Mouse (Mus musculus) brain, embryonic 14.5 days (tissue): Measurements from ENCODE around the gene Abcc9.

Experiments
- CTCF ChIP-seq: fragments of 200-500 bp; IDR thresholded peaks from 2 replicates; pipeline ENCODE4 v1.5.1; 2012; ENCODE audit warnings: inconsistent platforms, mild to moderate bottlenecking, moderate library complexity, borderline replicate concordance; ENCODE audit not compliant: insufficient read depth, insufficient read length; ENCODE audit errors: extremely low read depth
- POLR2A ChIP-seq: fragments of 200-500 bp; IDR thresholded peaks from 2 replicates; pipeline ENCODE4 v1.6.1; 2012; ENCODE audit warnings: mild to moderate bottlenecking, inconsistent platforms, borderline replicate concordance; ENCODE audit not compliant: poor library complexity, insufficient read depth, insufficient read length, severe bottlenecking; ENCODE audit errors: extremely low read depth

DNA sequence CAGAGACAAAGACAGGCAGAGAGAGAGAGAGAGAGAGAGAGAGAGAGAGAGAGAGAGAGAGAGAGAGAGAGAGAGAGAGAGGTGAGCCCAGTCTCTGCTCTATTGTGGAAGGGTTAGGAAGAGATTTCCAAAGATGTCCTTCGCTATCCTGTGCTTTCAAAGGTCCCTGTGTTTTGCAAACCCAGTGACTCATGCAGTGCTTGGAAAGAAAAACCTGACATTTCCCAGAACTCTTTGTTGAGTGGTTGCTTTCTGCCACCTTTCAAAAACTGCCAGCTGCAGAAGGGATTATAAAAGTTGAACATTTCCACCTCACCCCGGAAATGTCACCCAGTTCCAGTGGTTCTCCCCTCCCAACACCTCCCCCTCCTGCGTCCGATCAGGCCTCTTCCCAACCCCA lies 123.3 kb downstream of the Abcc9 start:
- TF ChIP-seq POLR2A (no peak), CTCF (no peak)
